21 mouse cellular contexts compared by ENCODE assay signal in the genomic region with DNA sequence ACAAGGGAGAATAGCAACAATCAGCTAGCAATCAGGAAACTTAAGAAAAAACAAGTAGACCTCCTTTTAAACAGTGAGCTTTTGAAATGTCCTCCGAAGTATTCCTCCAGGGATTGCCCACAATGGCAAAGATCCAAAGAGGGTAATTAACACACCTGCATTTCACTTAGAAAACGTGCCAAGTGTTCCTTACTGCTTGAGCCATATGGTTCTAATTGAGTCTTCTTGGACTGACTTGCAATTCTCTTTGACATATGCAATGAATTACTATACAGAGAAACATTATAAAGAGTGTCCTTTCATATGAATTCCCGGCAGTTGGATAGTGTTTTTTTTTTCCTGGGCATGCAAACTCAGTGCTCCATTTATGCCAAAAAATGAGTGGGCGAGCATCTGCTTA.
DNase-seq lines count a peak whose midpoint lies in the region; ATAC-seq and TF ChIP-seq lines count a peak whose summit lies in the region.
"Had no signal": no experiment of that assay in that cellular context is flagged by ENCODE, and none has a peak within 500 bp of the region (broad histone marks: within the 10 kb centered on the region; RNA-seq: fewer than 3 reads in every experiment).

No protein-coding gene starts in this region.

- H3K9ac ChIP-seq in midbrain, embryonic 14.5 days (replicated peaks; ENCODE audit: low read length) = no peak overlapping the region
- H3K9ac ChIP-seq in midbrain, embryonic 15.5 days = no peak overlapping the region
- H3K9ac ChIP-seq in embryonic facial prominence, embryonic 14.5 days (ENCODE audit: low read depth, low read length) = no peak overlapping the region
- no peak overlapping the region for H3K9ac ChIP-seq in limb, embryonic 14.5 days (ENCODE audit: low read depth, low read length, severe bottlenecking)
- H3K9ac ChIP-seq: forebrain, embryonic 15.5 days; intestine, embryonic 15.5 days; liver, embryonic 15.5 days had no signal

- H3K4me1 ChIP-seq in midbrain, embryonic 14.5 days (ENCODE audit: control insufficient read depth, insufficient read depth, low read length) = no peaks in the 10 kb centered on the region
- H3K4me1 ChIP-seq in midbrain, embryonic 15.5 days = no peaks in the 10 kb centered on the region
- H3K4me1 ChIP-seq in embryonic facial prominence, embryonic 14.5 days (ENCODE audit: control insufficient read depth, insufficient read depth, low read length) = no peaks in the 10 kb centered on the region
- H3K4me1 ChIP-seq in limb, embryonic 14.5 days (ENCODE audit: control insufficient read depth, insufficient read depth, low read length) = 0 out of 2 replicates have a peak, but pooled peaks cover 4% of the 10 kb centered on the region
- H3K4me1 ChIP-seq: forebrain, embryonic 15.5 days; hindbrain, embryonic 10.5 days; intestine, embryonic 15.5 days; liver, embryonic 15.5 days had no signal

- no peak overlapping the region for H3K27ac ChIP-seq in midbrain, embryonic 14.5 days (replicated peaks; ENCODE audit: low read depth, low read length)
- H3K27ac ChIP-seq in midbrain, embryonic 15.5 days = no peak overlapping the region
- 0 out of 2 replicates have a peak overlapping the region, but pooled peaks have one; percentile 35 for H3K27ac ChIP-seq in embryonic facial prominence, embryonic 14.5 days (replicated peaks; ENCODE audit: low read depth, low read length)
- no peak overlapping the region for H3K27ac ChIP-seq in limb, embryonic 14.5 days (replicated peaks; ENCODE audit: low read depth, low read length)
- H3K27ac ChIP-seq: forebrain, embryonic 15.5 days; hindbrain, embryonic 10.5 days; intestine, embryonic 15.5 days; liver, embryonic 15.5 days had no signal

- 60% methylated on average over 4 of the region's 4 CpGs for WGBS in midbrain, embryonic 14.5 days
- 66% methylated on average over 4 of the region's 4 CpGs for WGBS in midbrain, embryonic 15.5 days
- WGBS in embryonic facial prominence, embryonic 14.5 days = 16% methylated on average over 4 of the region's 4 CpGs
- 25% methylated on average over 4 of the region's 4 CpGs for WGBS in limb, embryonic 14.5 days

- H3K36me3 ChIP-seq in midbrain, embryonic 14.5 days (ENCODE audit: control insufficient read depth, insufficient read depth, low read length) = no peaks in the 10 kb centered on the region
- no peaks in the 10 kb centered on the region for H3K36me3 ChIP-seq in midbrain, embryonic 15.5 days (replicated peaks)
- no peaks in the 10 kb centered on the region for H3K36me3 ChIP-seq in embryonic facial prominence, embryonic 14.5 days (ENCODE audit: control insufficient read depth, insufficient read depth, low read length)
- H3K36me3 ChIP-seq in limb, embryonic 14.5 days (ENCODE audit: control insufficient read depth, insufficient read depth, low read length) = no peaks in the 10 kb centered on the region
- H3K36me3 ChIP-seq: forebrain, embryonic 15.5 days; hindbrain, embryonic 10.5 days; intestine, embryonic 15.5 days; liver, embryonic 15.5 days had no signal

- H3K27me3 ChIP-seq in midbrain, embryonic 14.5 days (ENCODE audit: control insufficient read depth, insufficient read depth, low read length) = no peaks in the 10 kb centered on the region
- no peaks in the 10 kb centered on the region for H3K27me3 ChIP-seq in midbrain, embryonic 15.5 days (replicated peaks)
- H3K27me3 ChIP-seq in embryonic facial prominence, embryonic 14.5 days (replicated peaks; ENCODE audit: control insufficient read depth, insufficient read depth, low read length) = no peaks in the 10 kb centered on the region; the same call in 1 of the 2 replicates
- H3K27me3 ChIP-seq in limb, embryonic 14.5 days (ENCODE audit: control insufficient read depth, insufficient read depth, low read length) = no peaks in the 10 kb centered on the region
- H3K27me3 ChIP-seq: forebrain, embryonic 15.5 days; intestine, embryonic 15.5 days; liver, embryonic 15.5 days had no signal

- no peak overlapping the region for H3K4me2 ChIP-seq in midbrain, embryonic 14.5 days (ENCODE audit: low read length)
- H3K4me2 ChIP-seq in midbrain, embryonic 15.5 days = no peak overlapping the region
- H3K4me2 ChIP-seq in embryonic facial prominence, embryonic 14.5 days (ENCODE audit: low read depth, low read length) = no peak overlapping the region
- H3K4me2 ChIP-seq in limb, embryonic 14.5 days (replicated peaks; ENCODE audit: low read depth, low read length, severe bottlenecking) = no peak overlapping the region
- H3K4me2 ChIP-seq: forebrain, embryonic 15.5 days; intestine, embryonic 15.5 days; liver, embryonic 15.5 days; midbrain, embryonic 11.5 days had no signal

- no peaks in the 10 kb centered on the region for H3K9me3 ChIP-seq in midbrain, embryonic 14.5 days (ENCODE audit: control insufficient read depth, low read length)
- no peaks in the 10 kb centered on the region for H3K9me3 ChIP-seq in midbrain, embryonic 15.5 days
- no peaks in the 10 kb centered on the region for H3K9me3 ChIP-seq in embryonic facial prominence, embryonic 14.5 days (ENCODE audit: control insufficient read depth, low read length)
- H3K9me3 ChIP-seq in limb, embryonic 14.5 days (ENCODE audit: control insufficient read depth, low read length) = no peaks in the 10 kb centered on the region
- H3K9me3 ChIP-seq: forebrain, embryonic 15.5 days; hindbrain, embryonic 10.5 days; intestine, embryonic 15.5 days; liver, embryonic 15.5 days had no signal

- TF ChIP-seq POLR2A in limb, embryonic 14.5 days (IDR thresholded peaks at IDR 0.05; ENCODE audit: borderline replicate concordance, extremely low read depth, insufficient read depth, insufficient read length) = no peak

- no peak for ATAC-seq in midbrain, embryonic 14.5 days (ENCODE audit: low FRiP score, low TSS enrichment)
- ATAC-seq in midbrain, embryonic 15.5 days (replicated peaks) = no peak
- ATAC-seq in embryonic facial prominence, embryonic 14.5 days (ENCODE audit: low read depth) = peak; percentile 60
- ATAC-seq in limb, embryonic 14.5 days (ENCODE audit: low FRiP score, low read depth) = peak; percentile 37; the same call in 1 of the 2 replicates
- ATAC-seq: forebrain, embryonic 15.5 days; intestine, embryonic 15.5 days had no signal

- H3K4me3 ChIP-seq in midbrain, embryonic 14.5 days (replicated peaks; ENCODE audit: low read depth, low read length) = no peak overlapping the region
- H3K4me3 ChIP-seq in midbrain, embryonic 15.5 days = no peak overlapping the region
- no peak overlapping the region for H3K4me3 ChIP-seq in embryonic facial prominence, embryonic 14.5 days (ENCODE audit: low read depth, low read length)
- no peak overlapping the region for H3K4me3 ChIP-seq in limb, embryonic 14.5 days (replicated peaks; ENCODE audit: low read length)
- H3K4me3 ChIP-seq: erythroblast, embryonic 14.5 days; forebrain, embryonic 15.5 days; hindbrain, embryonic 10.5 days; intestine, embryonic 15.5 days; liver, embryonic 15.5 days; myocyte had no signal

- peak; percentile 31 for DNase-seq in embryo, embryonic 11 days
- no peak for DNase-seq in embryo, embryonic 10 days (ENCODE audit: low spot score)
- DNase-seq in midbrain, embryonic 14.5 days = peak; percentile 1
- DNase-seq in embryonic facial prominence, embryonic 14.5 days (ENCODE audit: low spot score) = peak; percentile 80
- DNase-seq in limb, embryonic 14.5 days (ENCODE audit: low spot score) = peak; percentile 71
- no peak for DNase-seq in lung, postnatal 14 days
- DNase-seq in thymus, postnatal 10 days (ENCODE audit: low spot score in 2 of 2) = no peak
- DNase-seq: adrenal gland, adult 2 months; B cell, adult 2 months; cerebellum, postnatal 25 days; gastrocnemius, postnatal 25 days; kidney, adult 9 months; thymus, postnatal 25 days had no signal

Comparison
In these comparisons a context has a peak if more than half of its experiments do, and no peak if none do; other contexts are left out.
1. DNase-seq: peak in embryo, embryonic 11 days (single experiment), midbrain, embryonic 14.5 days (single experiment), embryonic facial prominence, embryonic 14.5 days (single experiment) and limb, embryonic 14.5 days (single experiment); none in embryo, embryonic 10 days (single experiment), lung, postnatal 14 days (single experiment) and thymus, postnatal 10 days (0 of 2).
2. ATAC-seq: peak in embryonic facial prominence, embryonic 14.5 days (single experiment) and limb, embryonic 14.5 days (single experiment); none in midbrain, embryonic 14.5 days (single experiment) and midbrain, embryonic 15.5 days (single experiment).